Mouse (Mus musculus): ENCODE measurements around the gene Slc26a5.

The Slc26a5 gene

GRCm38 (mm10) chr5:21810924-21811323 lies 54.5 kb downstream of the Slc26a5 start:
- in situ Hi-C loops (cut with MboI, MseI), result loop anchor here (10.0 kb wide), 1 partner anchor 424 kb away; no protein-coding TSS in a partner anchor

GRCm38 (mm10) chr5:21804837-21805236 lies 60.6 kb downstream of the Slc26a5 start:
- in situ Hi-C loops (cut with MboI, MseI), result no loop called here

GRCm38 (mm10) chr5:21803691-21804188 lies 61.7 kb downstream of the Slc26a5 start:
- in situ Hi-C loops (cut with MboI, MseI), result no loop called here

GRCm38 (mm10) chr5:21802907-21803306 lies 62.5 kb downstream of the Slc26a5 start:
- in situ Hi-C loops (cut with MboI, MseI), result no loop called here

GRCm38 (mm10) chr5:21792166-21792565 lies 73.2 kb downstream of the Slc26a5 start:
- in situ Hi-C loops (cut with MboI, MseI), result loop anchor here (25.0 kb wide), 1 partner anchor 1670 kb away; no protein-coding TSS in a partner anchor

GRCm38 (mm10) chr5:21789061-21789460 lies 76.3 kb downstream of the Slc26a5 start:
- in situ Hi-C loops (cut with MboI, MseI), result loop anchor here (10.0 to 25.0 kb wide), 3 partner anchors 904 to 1673 kb away; partner anchors contain the start of genes Phtf2 and Tmem60

GRCm38 (mm10) chr5:21787186-21788105 lies 78.0 kb downstream of the Slc26a5 start:
- in situ Hi-C loops (cut with MboI, MseI), result loop anchor here (10.0 to 25.0 kb wide), 3 partner anchors 903 to 1675 kb away; partner anchors contain the start of genes Phtf2 and Tmem60

- in situ Hi-C loops (cut with MboI, MseI), result loop anchor here (10.0 to 25.0 kb wide), 3 partner anchors 902 to 1676 kb away; partner anchors contain the start of genes Phtf2 and Tmem60
Measured at GRCm38 (mm10) chr5:21786258-21787185, 78.9 kb downstream of the Slc26a5 start.

- in situ Hi-C loops (cut with MboI, MseI), result loop anchor here (10.0 to 25.0 kb wide), 3 partner anchors 901 to 1677 kb away; partner anchors contain the start of genes Phtf2 and Tmem60
Measured at GRCm38 (mm10) chr5:21785776-21786175, 79.6 kb downstream of the Slc26a5 start.

- in situ Hi-C loops (cut with MboI, MseI), result loop anchor here (10.0 to 25.0 kb wide), 3 partner anchors 900 to 1677 kb away; partner anchors contain the start of genes Phtf2 and Tmem60
Measured at GRCm38 (mm10) chr5:21785053-21785452, 80.4 kb downstream of the Slc26a5 start, which contains the start of the genes Dnajc2 and Psmc2. Gene Dnajc2 (minus strand): TSS chr5:21785251. Gene Psmc2 (plus strand): TSS chr5:21785283.

GRCm38 (mm10) chr5:21784161-21785052 lies 81.0 kb downstream of the Slc26a5 start:
- in situ Hi-C loops (cut with MboI, MseI), result loop anchor here (10.0 to 25.0 kb wide), 3 partner anchors 900 to 1678 kb away; partner anchors contain the start of genes Phtf2 and Tmem60

GRCm38 (mm10) chr5:21776491-21776890 lies 88.9 kb downstream of the Slc26a5 start:
- in situ Hi-C loops (cut with MboI, MseI), result loop anchor here (25.0 kb wide), 1 partner anchor 1686 kb away; no protein-coding TSS in a partner anchor

- in situ Hi-C loops (cut with MboI, MseI), result no loop called here
Measured at GRCm38 (mm10) chr5:21769841-21770240, 95.6 kb downstream of the Slc26a5 start.

GRCm38 (mm10) chr5:21768506-21768905 lies 96.9 kb downstream of the Slc26a5 start:
- in situ Hi-C loops (cut with MboI, MseI), result no loop called here
